Mouse (Mus musculus) lung, postnatal 10 days (tissue): ENCODE results near the gene Catspere2.
"Not testable (repeated sequence)": the region's sequence is repeated elsewhere in the genome, so short reads cannot be mapped to it uniquely, and the experiment has no call there.

Experiments used
- DNase-seq: peaks from one replicate; pipeline ENCODE4 v3.0.0; 2021

Catspere2 gene

GRCm38 (mm10) chr1:177983024-177983450 lies at the start of gene Catspere2:
Gene Catspere2 (plus strand): TSS chr1:177983423.
- peak; percentile 99 for DNase-seq

GRCm38 (mm10) chr1:177940422-177940977 lies 42.7 kb upstream of the Catspere2 start:
- DNase-seq: not testable (repeated sequence)

GRCm38 (mm10) chr1:177981276-177981675 lies 1.9 kb upstream of the Catspere2 start:
- DNase-seq: no peak

GRCm38 (mm10) chr1:177983582-177983981 lies 359 bp downstream of the Catspere2 start:
- DNase-seq: not testable (repeated sequence)

GRCm38 (mm10) chr1:177984206-177984605 lies 983 bp downstream of the Catspere2 start:
- peak; percentile 39 for DNase-seq

GRCm38 (mm10) chr1:177987476-177987875 lies 4.3 kb downstream of the Catspere2 start:
- DNase-seq: not testable (repeated sequence)

- not testable (repeated sequence) for DNase-seq
Measured at GRCm38 (mm10) chr1:178072798-178073197, 89.6 kb downstream of the Catspere2 start.

GRCm38 (mm10) chr1:178097865-178098264 lies 114.6 kb downstream of the Catspere2 start:
- not testable (repeated sequence) for DNase-seq

- not testable (repeated sequence) for DNase-seq
Measured at GRCm38 (mm10) chr1:178108514-178108913, 125.3 kb downstream of the Catspere2 start.

GRCm38 (mm10) chr1:178122236-178122635 lies 139.0 kb downstream of the Catspere2 start:
- not testable (repeated sequence) for DNase-seq

GRCm38 (mm10) chr1:178134288-178134687 lies 151.1 kb downstream of the Catspere2 start:
- no peak for DNase-seq

GRCm38 (mm10) chr1:178146513-178146912 lies 163.3 kb downstream of the Catspere2 start:
- DNase-seq: peak; percentile 33

GRCm38 (mm10) chr1:178146915-178147314 lies 163.7 kb downstream of the Catspere2 start:
- DNase-seq: peak; percentile 12

- DNase-seq: no peak
Measured at GRCm38 (mm10) chr1:178182251-178182650, 199.0 kb downstream of the Catspere2 start.

GRCm38 (mm10) chr1:178185591-178185990 lies 202.4 kb downstream of the Catspere2 start:
- no peak for DNase-seq

- DNase-seq: peak; percentile 97
Measured at GRCm38 (mm10) chr1:178187216-178187791, 204.1 kb downstream of the Catspere2 start, which contains the start of gene Desi2. Gene Desi2 (plus strand): TSS chr1:178187417.

- DNase-seq: peak; percentile 79
Measured at GRCm38 (mm10) chr1:178187810-178188209, 204.6 kb downstream of the Catspere2 start.

- DNase-seq: peak; percentile 15
Measured at GRCm38 (mm10) chr1:178188386-178188785, 205.2 kb downstream of the Catspere2 start.

GRCm38 (mm10) chr1:178205701-178206325 lies 222.6 kb downstream of the Catspere2 start:
- peak; percentile 32 for DNase-seq

GRCm38 (mm10) chr1:178207856-178208255 lies 224.6 kb downstream of the Catspere2 start:
- DNase-seq: not testable (repeated sequence)

GRCm38 (mm10) chr1:178209966-178210365 lies 226.7 kb downstream of the Catspere2 start:
- peak; percentile 65 for DNase-seq

GRCm38 (mm10) chr1:178217157-178217556 lies 233.9 kb downstream of the Catspere2 start:
- DNase-seq: no peak

- DNase-seq: no peak
Measured at GRCm38 (mm10) chr1:178218305-178218704, 235.1 kb downstream of the Catspere2 start.
